Mouse (Mus musculus): ENCODE measurements at regions not wholly inside any gene's neighbourhood (a gene's known extent, or its start where the extent isn't known, plus 50 kb on each side); places are given as distances from the start of the nearest gene placed in this dataset.
"Not testable (repeated sequence)": the region's sequence is repeated elsewhere in the genome, so short reads cannot be mapped to it uniquely, and the experiment has no call there.

DNA sequence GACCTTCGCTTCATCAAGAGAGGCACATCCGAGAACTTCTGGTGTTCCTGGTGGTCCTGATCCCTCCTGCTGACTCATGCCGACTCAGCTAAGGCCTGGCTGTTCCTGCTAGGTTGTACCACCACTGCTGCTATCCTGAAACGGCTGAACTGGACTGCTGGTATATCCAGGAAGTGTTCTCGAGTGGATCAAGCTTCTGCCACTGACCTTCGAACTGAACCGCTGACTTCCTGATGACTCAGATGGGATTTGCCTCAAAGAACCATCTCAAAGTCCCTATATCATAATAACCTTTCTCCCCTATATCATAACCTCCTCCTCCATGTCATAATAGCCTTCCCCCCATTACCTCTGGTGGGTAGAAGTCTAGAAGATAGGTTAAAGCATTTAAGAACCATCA, 331.1 kb downstream of the Edem1 start:
- Histone ChIP-seq H3K36me3 (ENCODE audit: control insufficient read depth, insufficient read depth, low read length) (no peaks in the 10 kb centered on the region), H3K27ac (ENCODE audit: control insufficient read depth, insufficient read depth, low read depth, low read length) (no peak overlapping the region), H3K4me1 (ENCODE audit: control insufficient read depth, insufficient read depth, low read length) (no peaks in the 10 kb centered on the region; the same call in 1 of the 2 replicates), H3K27me3 (ENCODE audit: control insufficient read depth, insufficient read depth, low read length) (no peaks in the 10 kb centered on the region), H3K4me3 (ENCODE audit: control insufficient read depth, low read depth, low read length) (no peak overlapping the region)
- TF ChIP-seq CTCF (IDR thresholded peaks at IDR 0.05; ENCODE audit: control insufficient read depth, insufficient read depth, insufficient replicate concordance, low read depth, low read length): no peak
- TF ChIP-seq POLR2A (IDR thresholded peaks at IDR 0.05; ENCODE audit: control insufficient read depth, low read depth, low read length): no peak

DNA sequence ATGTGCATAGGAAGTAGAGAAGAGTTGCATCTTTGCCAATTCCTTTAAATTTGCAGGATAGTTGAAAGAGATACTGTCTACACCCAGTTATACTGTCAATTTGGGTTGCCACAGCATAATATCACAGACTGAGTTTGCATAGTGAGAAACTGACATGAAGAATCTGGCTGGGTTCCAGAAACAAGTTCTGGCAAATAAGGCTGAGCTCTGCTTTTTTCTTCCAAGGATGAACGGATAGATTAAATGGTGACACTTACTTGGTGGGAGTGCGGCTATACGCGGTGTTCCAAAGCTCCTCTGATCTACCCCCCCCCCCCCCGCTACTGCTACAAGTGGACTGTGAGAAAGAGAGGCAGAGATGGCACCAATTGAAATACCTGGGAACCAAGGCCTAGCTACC, 339.0 kb downstream of the Edem1 start:
- no peaks in the 10 kb centered on the region for H3K27me3 ChIP-seq (ENCODE audit: control insufficient read depth, insufficient read depth, low read length)
- TF ChIP-seq POLR2A (IDR thresholded peaks at IDR 0.05; ENCODE audit: control insufficient read depth, low read depth, low read length) (no peak), CTCF (IDR thresholded peaks at IDR 0.05; ENCODE audit: control insufficient read depth, insufficient read depth, insufficient replicate concordance, low read depth, low read length) (no peak)

DNA sequence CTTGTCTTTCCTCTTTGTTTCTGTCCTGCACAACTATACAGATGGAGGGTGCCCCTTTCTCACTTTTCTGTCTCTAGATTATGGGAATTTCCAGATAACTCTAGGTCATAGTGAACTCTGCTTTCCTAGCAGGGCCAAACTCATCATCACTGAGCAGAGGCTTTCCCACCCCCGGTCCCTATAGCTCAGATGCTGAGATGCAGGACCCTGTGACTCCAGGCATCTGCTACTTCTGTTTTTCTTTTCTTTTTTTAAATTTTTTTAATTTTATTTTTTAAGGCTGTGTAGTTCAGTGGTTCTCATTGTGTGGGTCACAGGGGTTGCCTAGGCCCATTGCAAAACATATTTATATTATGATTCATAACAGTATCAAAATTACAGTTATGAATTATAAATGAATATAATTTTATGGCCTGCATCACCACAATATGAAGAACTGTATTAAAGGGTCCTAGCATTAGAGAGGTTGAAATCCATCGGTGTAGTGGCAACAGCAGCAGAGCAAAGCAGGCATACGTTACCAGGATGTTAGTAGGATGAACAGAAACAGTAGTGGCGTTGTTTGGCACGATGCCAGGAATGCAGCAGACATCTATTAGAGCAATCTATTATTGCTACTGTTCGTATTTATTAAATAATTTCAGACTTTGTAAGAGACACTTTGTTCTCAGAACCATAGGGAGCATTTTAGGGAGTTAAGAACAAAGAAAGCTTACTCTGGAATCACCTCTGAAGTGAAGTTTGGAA, 343.8 kb downstream of the Edem1 start:
- TF ChIP-seq POLR2A (IDR thresholded peaks at IDR 0.05; ENCODE audit: control insufficient read depth, low read depth, low read length): no peak
- TF ChIP-seq CTCF (IDR thresholded peaks at IDR 0.05; ENCODE audit: control insufficient read depth, insufficient read depth, insufficient replicate concordance, low read depth, low read length): no peak
- H3K36me3 ChIP-seq (ENCODE audit: control insufficient read depth, insufficient read depth, low read length): no peaks in the 10 kb centered on the region
- H3K27me3 ChIP-seq (ENCODE audit: control insufficient read depth, insufficient read depth, low read length): no peaks in the 10 kb centered on the region

More for the DNA sequence above, 339.0 kb downstream of the Edem1 start:
- Histone ChIP-seq H3K4me3 (ENCODE audit: control insufficient read depth, low read depth, low read length) (no peak overlapping the region), H3K36me3 (ENCODE audit: control insufficient read depth, insufficient read depth, low read length) (no peaks in the 10 kb centered on the region), H3K27ac (ENCODE audit: control insufficient read depth, insufficient read depth, low read depth, low read length) (no peak overlapping the region), H3K4me1 (ENCODE audit: control insufficient read depth, insufficient read depth, low read length) (no peaks in the 10 kb centered on the region)

DNA sequence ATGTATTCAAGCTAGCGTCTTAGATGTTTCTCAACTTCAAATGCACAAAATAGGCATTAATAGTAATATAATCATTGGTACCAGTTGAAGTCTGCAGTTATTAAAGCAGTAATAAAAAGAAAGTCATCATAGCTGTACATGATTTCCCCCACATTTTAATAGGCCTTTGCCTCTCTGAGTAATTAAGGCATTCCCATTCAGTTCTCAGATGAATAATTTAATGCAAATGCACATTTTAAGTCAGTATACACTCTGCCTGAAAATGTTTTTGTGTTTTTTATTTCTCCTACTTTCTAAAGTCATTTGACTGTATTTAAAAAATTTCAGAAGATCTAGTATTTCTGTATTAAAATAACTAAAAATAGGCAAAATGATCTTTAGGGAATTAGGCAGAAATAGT, 344.6 kb downstream of the Edem1 start:
- H3K27me3 ChIP-seq (ENCODE audit: control insufficient read depth, insufficient read depth, low read length): no peaks in the 10 kb centered on the region
- no peaks in the 10 kb centered on the region for H3K4me1 ChIP-seq (ENCODE audit: control insufficient read depth, insufficient read depth, low read length)
- H3K4me3 ChIP-seq (ENCODE audit: control insufficient read depth, low read depth, low read length): no peak overlapping the region
- TF ChIP-seq POLR2A (IDR thresholded peaks at IDR 0.05; ENCODE audit: control insufficient read depth, low read depth, low read length): no peak
- TF ChIP-seq CTCF (IDR thresholded peaks at IDR 0.05; ENCODE audit: control insufficient read depth, insufficient read depth, insufficient replicate concordance, low read depth, low read length): no peak
- H3K36me3 ChIP-seq (ENCODE audit: control insufficient read depth, insufficient read depth, low read length): no peaks in the 10 kb centered on the region
- no peak overlapping the region for H3K27ac ChIP-seq (ENCODE audit: control insufficient read depth, insufficient read depth, low read depth, low read length)

More for the DNA sequence above, 343.8 kb downstream of the Edem1 start:
- no peak overlapping the region for H3K27ac ChIP-seq (ENCODE audit: control insufficient read depth, insufficient read depth, low read depth, low read length)
- H3K4me3 ChIP-seq (ENCODE audit: control insufficient read depth, low read depth, low read length): no peak overlapping the region
- H3K4me1 ChIP-seq (ENCODE audit: control insufficient read depth, insufficient read depth, low read length): no peaks in the 10 kb centered on the region

DNA sequence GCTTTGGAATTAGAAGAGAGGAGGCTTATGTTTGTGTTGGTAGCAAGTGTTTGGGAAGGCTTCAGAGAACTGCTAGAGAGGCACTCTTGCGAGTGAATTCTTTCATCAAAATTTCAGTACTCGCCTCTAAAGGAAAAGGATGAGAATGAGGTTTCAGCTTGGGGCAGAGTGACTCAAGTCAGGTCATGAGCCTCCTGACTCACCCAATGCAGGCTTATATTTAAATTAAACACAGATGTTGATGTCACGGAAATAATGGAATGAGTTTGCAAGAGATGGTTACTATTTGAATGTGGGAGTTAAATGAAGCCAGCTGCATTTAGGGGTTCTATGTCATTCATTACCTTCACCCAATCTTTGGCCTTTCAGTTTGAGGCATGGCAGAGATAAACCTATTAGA, 348.4 kb downstream of the Edem1 start:
- Histone ChIP-seq H3K27me3 (ENCODE audit: control insufficient read depth, insufficient read depth, low read length) (no peaks in the 10 kb centered on the region), H3K27ac (ENCODE audit: control insufficient read depth, insufficient read depth, low read depth, low read length) (no peak overlapping the region), H3K4me1 (ENCODE audit: control insufficient read depth, insufficient read depth, low read length) (no peaks in the 10 kb centered on the region), H3K36me3 (ENCODE audit: control insufficient read depth, insufficient read depth, low read length) (no peaks in the 10 kb centered on the region), H3K4me3 (ENCODE audit: control insufficient read depth, low read depth, low read length) (no peak overlapping the region)
- TF ChIP-seq CTCF (IDR thresholded peaks at IDR 0.05; ENCODE audit: control insufficient read depth, insufficient read depth, insufficient replicate concordance, low read depth, low read length) (no peak), POLR2A (IDR thresholded peaks at IDR 0.05; ENCODE audit: control insufficient read depth, low read depth, low read length) (no peak)

DNA sequence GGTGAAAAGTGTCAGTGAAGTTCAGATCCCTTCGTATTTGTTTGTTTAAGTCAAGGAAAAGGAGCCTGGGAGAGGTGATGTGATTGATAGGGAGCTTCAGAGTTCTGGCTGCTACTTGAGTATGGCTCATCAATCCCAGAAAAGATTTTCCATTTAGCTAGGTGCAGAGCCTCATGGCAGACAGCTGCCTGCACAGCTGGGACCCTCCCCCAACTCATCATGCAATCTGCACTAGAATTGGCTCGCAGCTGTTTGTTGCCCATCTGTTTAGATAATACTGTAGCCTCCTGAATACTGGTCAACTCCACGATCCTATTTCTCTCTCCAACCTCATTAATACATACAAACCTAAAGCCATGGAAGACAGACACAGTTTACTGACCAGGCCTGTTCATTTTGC, 354.4 kb downstream of the Edem1 start:
- no peaks in the 10 kb centered on the region for H3K36me3 ChIP-seq (ENCODE audit: control insufficient read depth, insufficient read depth, low read length)
- H3K27me3 ChIP-seq (ENCODE audit: control insufficient read depth, insufficient read depth, low read length): no peaks in the 10 kb centered on the region
- no peaks in the 10 kb centered on the region for H3K4me1 ChIP-seq (ENCODE audit: control insufficient read depth, insufficient read depth, low read length)
- TF ChIP-seq POLR2A (IDR thresholded peaks at IDR 0.05; ENCODE audit: control insufficient read depth, low read depth, low read length) (no peak), CTCF (IDR thresholded peaks at IDR 0.05; ENCODE audit: control insufficient read depth, insufficient read depth, insufficient replicate concordance, low read depth, low read length) (no peak)
- H3K27ac ChIP-seq (ENCODE audit: control insufficient read depth, insufficient read depth, low read depth, low read length): no peak overlapping the region
- no peak overlapping the region for H3K4me3 ChIP-seq (ENCODE audit: control insufficient read depth, low read depth, low read length)

DNA sequence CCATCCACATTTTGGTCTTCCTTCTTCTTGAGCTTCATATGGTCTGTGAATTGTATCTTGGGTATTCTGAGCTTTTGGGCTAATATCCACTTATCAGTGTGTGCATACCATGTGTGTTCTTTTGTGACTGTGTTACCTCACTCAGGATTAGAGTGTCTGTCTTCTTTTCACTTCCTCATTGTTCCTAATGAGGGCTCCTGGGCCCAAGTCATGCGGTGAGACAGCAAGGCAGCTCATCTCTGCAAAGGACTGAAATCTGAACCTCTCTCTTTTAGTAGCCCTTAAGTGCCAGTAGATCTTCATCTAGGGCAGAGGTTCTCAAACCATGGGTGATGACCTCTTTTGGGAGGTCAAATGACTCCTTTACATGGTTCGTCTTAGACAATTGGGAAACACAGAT, 364.6 kb downstream of the Edem1 start:
- H3K4me3 ChIP-seq (ENCODE audit: control insufficient read depth, low read depth, low read length); H3K27me3 ChIP-seq (ENCODE audit: control insufficient read depth, insufficient read depth, low read length); H3K36me3 ChIP-seq (ENCODE audit: control insufficient read depth, insufficient read depth, low read length); H3K27ac ChIP-seq (ENCODE audit: control insufficient read depth, insufficient read depth, low read depth, low read length); H3K4me1 ChIP-seq (ENCODE audit: control insufficient read depth, insufficient read depth, low read length): not testable (repeated sequence)

DNA sequence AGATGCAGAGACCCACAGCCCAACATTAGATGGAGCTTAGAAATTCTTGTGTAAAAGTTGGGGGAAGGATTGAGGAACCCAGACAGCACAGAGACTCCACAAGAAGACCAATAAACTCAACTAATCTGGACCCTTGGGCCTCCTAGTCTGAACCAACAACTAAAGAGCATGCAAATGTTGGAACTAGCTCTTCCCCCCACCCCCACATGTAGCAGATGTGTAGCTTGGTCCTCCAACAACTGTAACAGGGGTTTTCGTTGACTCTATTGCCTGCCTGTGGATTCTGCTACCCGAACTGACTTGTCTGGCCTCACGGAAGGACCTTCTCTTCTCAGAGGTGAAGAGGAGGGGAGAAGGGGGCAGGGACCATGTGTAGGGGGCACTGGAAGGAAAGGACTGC, 365.2 kb downstream of the Edem1 start:
- Histone ChIP-seq H3K4me1 (ENCODE audit: control insufficient read depth, insufficient read depth, low read length) (no peaks in the 10 kb centered on the region), H3K4me3 (ENCODE audit: control insufficient read depth, low read depth, low read length) (no peak overlapping the region), H3K36me3 (ENCODE audit: control insufficient read depth, insufficient read depth, low read length) (no peaks in the 10 kb centered on the region), H3K27me3 (ENCODE audit: control insufficient read depth, insufficient read depth, low read length) (no peaks in the 10 kb centered on the region), H3K27ac (ENCODE audit: control insufficient read depth, insufficient read depth, low read depth, low read length) (no peak overlapping the region)
- TF ChIP-seq CTCF (IDR thresholded peaks at IDR 0.05; ENCODE audit: control insufficient read depth, insufficient read depth, insufficient replicate concordance, low read depth, low read length) (no peak), POLR2A (IDR thresholded peaks at IDR 0.05; ENCODE audit: control insufficient read depth, low read depth, low read length) (no peak)
